Mouse (Mus musculus): Measurements from ENCODE around the gene Olfm2.

GRCm38 (mm10) chr9:20662325-20662724, 83.8 kb downstream of the Olfm2 start:
- TF ChIP-seq POLR2A (IDR thresholded peaks at IDR 0.05; ENCODE audit: extremely low read depth, insufficient read depth, low read length): no peak
- peak; percentile 77 for TF ChIP-seq CTCF (IDR thresholded peaks at IDR 0.05; ENCODE audit: extremely low read depth, insufficient read depth, low read length)

Measured in cortical plate, adult 2 months (tissue).